Mouse (Mus musculus): Measurements from ENCODE around the gene Fam131b.

DNA sequence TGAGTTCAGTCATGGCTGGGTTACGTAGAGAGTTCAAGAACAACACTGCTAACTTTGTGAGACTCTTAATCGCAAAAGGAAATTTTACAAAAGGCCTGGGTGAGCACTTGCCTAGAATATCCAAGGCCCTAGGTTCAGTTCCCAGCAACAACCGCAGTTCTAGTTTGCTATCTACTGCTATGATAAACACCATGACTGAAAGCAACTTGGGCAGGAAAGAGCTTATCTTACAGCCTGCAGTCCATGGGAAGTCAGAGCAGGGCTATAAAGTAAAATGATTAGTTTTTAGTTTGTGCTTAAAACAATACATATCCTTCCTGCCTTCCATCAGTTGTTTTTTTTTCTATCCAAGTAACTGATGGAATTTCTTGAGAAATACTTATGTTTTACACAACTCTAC is 2.1 kb upstream of the Fam131b start:
- TF ChIP-seq POLR2A (IDR thresholded peaks at IDR 0.05; ENCODE audit: low read depth, low read length) (no peak), CTCF (IDR thresholded peaks at IDR 0.05; ENCODE audit: extremely low read depth, insufficient read depth, insufficient read length, insufficient replicate concordance) (no peak)
